Mouse (Mus musculus): ENCODE measurements around the gene Gfer.

Gene Gfer

DNA sequence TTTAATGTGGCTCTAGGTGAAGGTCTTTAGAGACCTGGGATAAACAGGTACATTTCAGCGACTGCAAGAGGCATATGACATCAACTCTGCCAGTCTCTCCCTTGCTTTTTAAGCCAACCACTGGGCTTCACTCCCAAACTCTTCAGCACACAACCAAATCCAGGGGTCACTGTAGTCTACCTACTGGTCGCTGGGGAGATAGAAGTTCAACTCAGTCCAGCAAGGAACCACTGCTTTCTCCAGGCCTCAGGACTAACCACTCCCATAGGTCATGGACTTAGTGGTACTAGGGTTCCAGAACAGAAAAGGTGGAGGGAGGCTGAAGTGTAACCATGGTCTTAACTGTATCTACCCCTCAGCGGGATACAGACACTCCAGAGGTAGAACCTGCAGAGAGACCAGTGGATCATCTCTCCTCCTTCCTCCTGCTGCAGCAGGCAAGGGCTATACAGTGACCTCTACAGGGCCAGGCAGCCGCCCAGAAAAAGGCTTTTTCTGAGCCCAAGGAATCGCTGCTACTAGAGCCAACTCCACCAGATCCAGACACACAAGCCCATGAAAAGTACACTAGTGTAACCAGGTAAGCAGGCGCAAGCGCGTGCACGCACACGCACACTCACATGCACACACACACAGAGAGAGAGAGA is 47.1 kb downstream of the Gfer start:
- DNase-seq (ENCODE audit: low spot score in 2 of 2): no peak

DNA sequence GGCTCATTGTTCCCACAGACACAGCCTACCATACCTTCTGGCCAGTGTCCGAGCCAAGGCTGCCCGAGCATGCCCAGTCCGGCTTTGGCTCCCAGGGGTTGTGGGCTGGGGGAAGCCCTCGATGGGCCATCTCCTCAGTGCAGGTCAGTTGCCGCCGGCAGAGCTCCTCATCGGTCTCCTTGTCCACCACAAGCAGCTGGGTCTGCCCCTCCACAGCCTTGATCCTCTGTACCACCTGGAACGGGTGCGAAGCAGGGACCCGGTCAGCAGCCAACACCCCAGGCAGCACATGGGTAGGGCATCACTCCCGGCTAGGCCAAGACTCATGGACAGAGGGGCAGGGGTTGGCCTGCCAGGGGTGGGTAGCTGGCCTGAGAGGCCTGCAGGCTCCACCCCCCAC is 48.5 kb downstream of the Gfer start:
- DNase-seq (ENCODE audit: low spot score in 2 of 2): no peak

GRCm38 (mm10) chr17:24646381-24646780 is 49.6 kb downstream of the Gfer start:
- DNase-seq (ENCODE audit: low spot score in 2 of 2): no peak

DNA sequence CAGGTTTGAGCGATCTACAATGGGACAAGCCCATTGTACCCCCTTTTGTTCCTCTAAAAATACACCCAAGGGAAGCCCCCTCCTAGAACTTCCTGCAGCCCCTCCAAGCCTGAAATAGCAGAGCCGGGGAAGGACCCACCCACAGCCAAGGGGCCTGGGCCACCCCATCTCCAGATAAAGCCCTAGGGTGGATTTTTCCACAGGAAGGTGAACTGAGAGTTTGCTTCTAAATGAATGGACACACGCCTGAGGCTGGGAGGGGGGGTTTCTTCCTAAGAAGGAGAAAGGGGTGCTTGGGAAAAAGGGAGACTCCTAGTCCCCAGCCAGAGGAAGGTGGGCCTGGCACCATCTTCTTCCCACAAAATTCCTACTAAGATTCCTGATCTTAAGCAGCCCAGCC is 50.0 kb downstream of the Gfer start:
- no peak for DNase-seq (ENCODE audit: low spot score in 2 of 2)

- DNase-seq (ENCODE audit: low spot score in 2 of 2): no peak
Measured at GRCm38 (mm10) chr17:24644875-24645721, 50.9 kb downstream of the Gfer start.

GRCm38 (mm10) chr17:24644030-24644715 is 51.8 kb downstream of the Gfer start:
- DNase-seq (ENCODE audit: low spot score in 2 of 2): no peak

All from spleen, postnatal 14 days (tissue).